Mouse (Mus musculus): ENCODE measurements at regions not wholly inside any gene's neighbourhood (a gene's known extent, or its start where the extent isn't known, plus 50 kb on each side); places are given as distances from the start of the nearest gene placed in this dataset.

GRCm38 (mm10) chr15:11720645-11721044, 186.4 kb downstream of the Npr3 start:
- Histone ChIP-seq H3K4me1 (ENCODE audit: control insufficient read depth, insufficient read depth, low read length) (no peaks in the 10 kb centered on the region), H3K4me3 (ENCODE audit: insufficient read depth, low read length) (no peak overlapping the region), H3K27ac (ENCODE audit: insufficient read depth, low read length) (no peak overlapping the region)
- TF ChIP-seq POLR2A (IDR thresholded peaks at IDR 0.05; ENCODE audit: low read depth, low read length) (no peak), CTCF (IDR thresholded peaks at IDR 0.05; ENCODE audit: borderline replicate concordance, insufficient read depth, low read length) (no peak)

- TF ChIP-seq POLR2A (IDR thresholded peaks at IDR 0.05; ENCODE audit: low read depth, low read length) = no peak
- Histone ChIP-seq H3K4me3 (ENCODE audit: insufficient read depth, low read length) (no peak overlapping the region), H3K27ac (ENCODE audit: insufficient read depth, low read length) (no peak overlapping the region), H3K4me1 (ENCODE audit: control insufficient read depth, insufficient read depth, low read length) (no peaks in the 10 kb centered on the region)
Measured at GRCm38 (mm10) chr15:11716168-11716842, 190.8 kb downstream of the Npr3 start.

DNA sequence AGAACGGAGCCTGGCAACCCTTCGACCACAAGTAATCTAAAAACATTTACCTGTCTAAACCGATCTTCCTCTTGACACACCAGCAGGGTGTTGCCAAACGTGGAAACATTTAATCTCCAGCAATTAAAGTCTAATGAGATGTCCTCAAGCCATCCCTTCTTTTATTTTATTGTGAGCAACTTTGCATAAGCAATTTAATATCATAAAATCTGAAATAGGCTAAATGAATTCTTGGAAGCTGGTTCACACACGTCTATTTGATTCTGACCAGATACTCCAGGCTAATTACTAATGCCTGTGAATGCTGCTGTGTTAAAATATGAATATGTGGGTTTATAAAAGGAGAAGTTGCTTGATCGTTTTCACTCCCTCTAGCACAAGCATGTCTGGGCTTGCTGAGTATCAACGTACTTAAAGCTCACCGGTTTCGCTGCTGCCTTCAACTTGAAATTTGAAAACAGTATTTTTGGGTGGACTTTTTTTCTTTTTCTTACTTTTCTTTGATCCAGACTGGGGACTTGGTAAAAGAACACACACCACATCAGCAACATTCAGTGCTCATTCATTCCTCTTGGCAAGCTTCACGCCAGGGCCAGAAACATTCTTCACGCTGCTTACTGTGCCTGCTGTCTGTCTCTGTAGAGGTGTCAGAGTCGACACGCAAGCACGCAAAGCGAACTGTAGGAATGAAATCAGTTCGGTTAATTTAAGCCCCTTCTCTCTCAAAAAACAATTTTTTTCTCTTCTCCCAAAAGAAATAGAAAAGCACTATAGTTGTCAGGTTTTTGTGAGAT, 194.4 kb downstream of the Npr3 start:
- Histone ChIP-seq H3K4me3 (ENCODE audit: insufficient read depth, low read length) (no peak overlapping the region), H3K4me1 (ENCODE audit: control insufficient read depth, insufficient read depth, low read length) (no peaks in the 10 kb centered on the region), H3K27ac (ENCODE audit: insufficient read depth, low read length) (no peak overlapping the region)
- TF ChIP-seq CTCF (IDR thresholded peaks at IDR 0.05; ENCODE audit: borderline replicate concordance, insufficient read depth, low read length) = no peak
- no peak for TF ChIP-seq POLR2A (IDR thresholded peaks at IDR 0.05; ENCODE audit: low read depth, low read length)

- no peak for TF ChIP-seq POLR2A (IDR thresholded peaks at IDR 0.05; ENCODE audit: low read depth, low read length)
- Histone ChIP-seq H3K27ac (ENCODE audit: insufficient read depth, low read length) (no peak overlapping the region), H3K4me1 (ENCODE audit: control insufficient read depth, insufficient read depth, low read length) (peaks cover 3% of the 10 kb centered on the region), H3K4me3 (ENCODE audit: insufficient read depth, low read length) (no peak overlapping the region)
Measured at GRCm38 (mm10) chr15:11701246-11701645, 205.8 kb downstream of the Npr3 start.

GRCm38 (mm10) chr15:11699929-11700328, 207.2 kb downstream of the Npr3 start:
- peaks cover 3% of the 10 kb centered on the region for H3K4me1 ChIP-seq (ENCODE audit: control insufficient read depth, insufficient read depth, low read length)
- TF ChIP-seq POLR2A (IDR thresholded peaks at IDR 0.05; ENCODE audit: low read depth, low read length) (no peak), CTCF (IDR thresholded peaks at IDR 0.05; ENCODE audit: borderline replicate concordance, insufficient read depth, low read length) (no peak)
- no peak overlapping the region for H3K27ac ChIP-seq (ENCODE audit: insufficient read depth, low read length)
- no peak overlapping the region for H3K4me3 ChIP-seq (ENCODE audit: insufficient read depth, low read length)

DNA sequence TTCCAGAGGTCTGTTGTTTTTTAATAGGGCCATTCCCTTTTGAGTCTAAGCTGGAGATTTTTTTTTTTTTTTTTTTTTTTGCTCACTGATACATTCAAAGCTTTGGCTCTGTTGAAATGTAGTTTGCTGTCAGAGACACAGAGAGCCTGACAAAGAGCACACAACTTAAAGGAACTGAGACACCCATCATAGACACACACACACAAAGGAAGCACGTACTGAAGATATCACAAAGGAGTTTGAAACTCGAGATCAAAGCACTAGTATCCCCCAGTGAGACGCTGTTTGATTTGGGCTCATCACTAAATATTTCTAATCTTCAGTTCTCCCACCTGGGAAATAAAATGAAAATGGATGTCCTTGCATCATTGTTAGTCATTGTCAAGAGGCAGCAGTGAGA, 210.0 kb downstream of the Npr3 start:
- Histone ChIP-seq H3K27ac (ENCODE audit: insufficient read depth, low read length) (no peak overlapping the region), H3K4me1 (ENCODE audit: control insufficient read depth, insufficient read depth, low read length) (peaks cover 14% of the 10 kb centered on the region), H3K4me3 (ENCODE audit: insufficient read depth, low read length) (no peak overlapping the region)
- TF ChIP-seq POLR2A (IDR thresholded peaks at IDR 0.05; ENCODE audit: low read depth, low read length) (no peak), CTCF (IDR thresholded peaks at IDR 0.05; ENCODE audit: borderline replicate concordance, insufficient read depth, low read length) (no peak)

DNA sequence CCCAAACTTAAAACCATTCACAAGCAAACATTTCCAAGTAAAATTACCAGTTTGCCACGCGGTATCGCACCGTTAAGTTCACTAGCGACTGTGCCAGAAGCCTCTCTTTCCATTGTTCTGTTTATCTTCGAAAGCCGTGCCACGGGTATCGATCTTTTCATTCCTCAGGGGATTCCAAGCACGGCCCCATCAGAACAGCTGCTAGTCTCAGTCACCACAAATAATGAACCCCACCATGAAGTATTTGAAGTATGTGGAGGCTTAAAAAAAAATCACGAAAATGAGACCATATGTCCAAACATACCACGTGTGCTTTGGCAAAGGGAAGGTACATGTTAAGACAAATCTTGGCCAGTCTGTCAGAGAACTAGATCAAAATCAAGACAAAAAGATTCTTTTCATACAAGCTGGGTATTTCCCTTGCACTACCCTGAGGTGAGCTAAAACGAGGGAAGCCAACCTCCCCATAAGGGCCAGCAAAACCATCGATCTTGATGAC, 213.3 kb downstream of the Npr3 start:
- peak overlapping the region; percentile 55 for H3K27ac ChIP-seq (ENCODE audit: insufficient read depth, low read length)

GRCm38 (mm10) chr15:11664839-11665379, 242.2 kb downstream of the Npr3 start:
- H3K4me1 ChIP-seq (ENCODE audit: control insufficient read depth, insufficient read depth, low read length) = peaks cover 3% of the 10 kb centered on the region; the same call in 1 of the 2 replicates
- H3K27ac ChIP-seq (ENCODE audit: insufficient read depth, low read length) = no peak overlapping the region
- TF ChIP-seq CTCF (IDR thresholded peaks at IDR 0.05; ENCODE audit: borderline replicate concordance, insufficient read depth, low read length) = no peak
- no peak for TF ChIP-seq POLR2A (IDR thresholded peaks at IDR 0.05; ENCODE audit: low read depth, low read length)
- no peak overlapping the region for H3K4me3 ChIP-seq (ENCODE audit: insufficient read depth, low read length)

More for the DNA sequence above, 213.3 kb downstream of the Npr3 start:
- TF ChIP-seq CTCF (IDR thresholded peaks at IDR 0.05; ENCODE audit: borderline replicate concordance, insufficient read depth, low read length) (no peak), POLR2A (IDR thresholded peaks at IDR 0.05; ENCODE audit: low read depth, low read length) (no peak)
- Histone ChIP-seq H3K4me3 (ENCODE audit: insufficient read depth, low read length) (no peak overlapping the region), H3K4me1 (ENCODE audit: control insufficient read depth, insufficient read depth, low read length) (peaks cover 10% of the 10 kb centered on the region)

DNA sequence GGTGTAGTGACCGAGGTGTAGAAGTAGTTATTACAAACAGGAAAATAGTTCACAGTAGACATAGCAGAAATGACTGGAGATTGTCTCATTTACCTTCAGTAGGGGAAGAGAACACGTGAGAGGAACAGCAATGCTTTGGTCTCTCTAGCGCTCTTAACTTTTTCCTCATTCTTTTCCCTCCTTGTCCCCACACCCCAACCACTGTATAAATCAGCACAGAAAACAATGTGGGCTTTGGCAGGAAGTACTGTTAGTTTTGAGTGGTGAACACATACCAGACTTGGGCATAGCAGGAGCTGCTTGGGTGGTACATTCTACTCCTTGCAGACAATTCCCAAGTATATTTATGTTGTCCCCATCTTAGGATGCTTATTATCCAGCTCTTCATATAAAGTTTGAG, 251.9 kb downstream of the Npr3 start:
- peaks cover 4% of the 10 kb centered on the region for H3K4me1 ChIP-seq (ENCODE audit: control insufficient read depth, insufficient read depth, low read length)
- TF ChIP-seq CTCF (IDR thresholded peaks at IDR 0.05; ENCODE audit: borderline replicate concordance, insufficient read depth, low read length) (no peak), POLR2A (IDR thresholded peaks at IDR 0.05; ENCODE audit: low read depth, low read length) (no peak)
- H3K27ac ChIP-seq (ENCODE audit: insufficient read depth, low read length) = no peak overlapping the region
- H3K4me3 ChIP-seq (ENCODE audit: insufficient read depth, low read length) = no peak overlapping the region

GRCm38 (mm10) chr15:11646241-11646640, 246.8 kb upstream of the Tars start:
- Histone ChIP-seq H3K4me1 (ENCODE audit: control insufficient read depth, insufficient read depth, low read length) (no peaks in the 10 kb centered on the region), H3K4me3 (ENCODE audit: insufficient read depth, low read length) (no peak overlapping the region), H3K27ac (ENCODE audit: insufficient read depth, low read length) (no peak overlapping the region)
- TF ChIP-seq POLR2A (IDR thresholded peaks at IDR 0.05; ENCODE audit: low read depth, low read length) = no peak
- no peak for TF ChIP-seq CTCF (IDR thresholded peaks at IDR 0.05; ENCODE audit: borderline replicate concordance, insufficient read depth, low read length)
